Mouse (Mus musculus) G1E-ER4 (cell line): ENCODE measurements around the gene Gamt. TPM values are rescaled to one million over a fixed set of nuclear protein-coding genes. Genes with fewer than 3 reads are reported as not detected.

Experiments
- GATA1 ChIP-seq: IDR thresholded peaks from one replicate; pipeline ENCODE4 v1.8.0; 2012; ENCODE audit warnings: low read length, inconsistent platforms
- polyA plus RNA-seq: library from polyadenylated mRNA; stranded (reverse); fragments of >175 nt; gene quantifications from 2 replicates; pipeline ENCODE4 v1.2.3, GENCODE M21; 2012

The Gamt gene
- polyA plus RNA-seq, 1 experiment, result 0.35 TPM

DNA sequence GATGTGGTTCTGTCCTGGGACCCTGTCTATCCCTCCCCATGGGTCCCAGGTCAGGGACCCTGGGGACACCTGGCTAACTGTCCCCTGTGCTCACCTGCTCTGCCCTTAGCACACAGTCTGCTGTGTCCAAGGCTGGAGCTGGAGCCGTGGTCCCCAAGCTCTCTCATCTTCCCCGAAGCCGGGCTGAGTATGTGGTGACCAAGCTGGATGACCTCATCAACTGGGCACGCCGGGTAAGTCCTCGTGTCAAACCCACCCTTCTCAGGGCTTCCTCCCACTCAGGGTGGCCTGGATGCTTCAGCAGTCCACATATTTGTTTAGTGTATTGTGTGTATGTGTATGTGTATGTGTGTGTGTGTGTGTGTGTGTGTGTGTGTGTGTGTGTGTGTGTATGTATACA lies 7.3 kb downstream of the Gamt start:
- no peak for TF ChIP-seq GATA1

GRCm38 (mm10) chr10:80252493-80253274 lies 8.1 kb downstream of the Gamt start:
- no peak for TF ChIP-seq GATA1

DNA sequence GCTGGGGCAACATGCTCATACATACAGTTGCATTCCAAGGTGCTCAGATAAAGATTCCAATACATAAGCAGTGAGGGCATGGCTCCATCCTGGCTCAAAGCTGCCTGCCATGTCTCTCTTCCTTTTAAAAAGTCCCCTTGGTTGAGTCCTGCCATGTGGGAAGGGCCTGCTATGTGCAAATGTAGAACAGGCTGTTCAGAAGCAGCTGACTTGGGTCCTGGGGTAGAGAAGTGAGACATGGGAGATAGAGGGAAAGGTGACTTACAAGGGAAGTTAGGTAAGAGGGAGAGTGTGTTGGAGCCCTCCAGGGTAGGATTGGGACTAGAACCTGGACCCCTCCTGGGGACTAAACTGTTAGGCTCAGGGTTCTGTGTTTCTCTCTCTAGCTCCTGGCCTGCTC lies 8.8 kb downstream of the Gamt start:
- no peak for TF ChIP-seq GATA1

DNA sequence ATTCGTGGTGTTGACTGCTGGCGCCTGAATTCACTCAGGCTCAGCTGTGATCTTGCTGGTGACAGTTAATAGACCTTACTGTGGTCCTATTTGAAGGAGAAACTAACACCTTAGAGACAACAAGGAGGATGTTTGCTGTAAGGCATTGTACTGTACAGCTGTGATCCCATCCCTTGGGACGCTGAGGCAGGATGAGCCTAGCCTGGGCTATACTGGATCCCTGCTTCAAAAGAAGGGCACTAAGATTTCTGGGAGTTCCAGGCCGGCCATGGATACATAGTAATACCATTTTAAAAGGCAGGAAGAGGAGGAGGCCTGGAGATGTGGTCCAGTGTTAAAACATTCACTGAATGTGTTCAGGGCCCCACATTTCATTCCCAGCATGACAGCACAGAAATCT lies 10.2 kb downstream of the Gamt start:
- TF ChIP-seq GATA1, result no peak

DNA sequence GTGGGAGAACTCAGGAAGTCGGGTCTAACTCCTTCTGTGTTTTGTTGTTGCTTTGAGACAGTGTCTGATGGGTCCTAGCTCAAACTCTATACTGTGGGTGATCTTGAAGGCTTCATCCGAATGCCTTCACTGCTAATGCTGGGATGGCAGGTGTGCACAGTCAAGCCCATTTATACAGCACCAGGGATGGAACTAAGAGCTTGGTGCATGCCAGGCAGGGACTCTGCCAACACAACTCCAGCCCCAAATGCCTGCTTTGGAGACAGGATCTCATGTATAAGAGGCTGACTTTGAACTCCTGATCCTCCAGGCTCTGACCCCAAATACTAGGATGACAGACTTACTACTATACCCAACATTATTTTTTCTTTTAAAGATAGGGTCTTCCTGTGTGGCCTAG lies 10.8 kb downstream of the Gamt start:
- TF ChIP-seq GATA1, result no peak

DNA sequence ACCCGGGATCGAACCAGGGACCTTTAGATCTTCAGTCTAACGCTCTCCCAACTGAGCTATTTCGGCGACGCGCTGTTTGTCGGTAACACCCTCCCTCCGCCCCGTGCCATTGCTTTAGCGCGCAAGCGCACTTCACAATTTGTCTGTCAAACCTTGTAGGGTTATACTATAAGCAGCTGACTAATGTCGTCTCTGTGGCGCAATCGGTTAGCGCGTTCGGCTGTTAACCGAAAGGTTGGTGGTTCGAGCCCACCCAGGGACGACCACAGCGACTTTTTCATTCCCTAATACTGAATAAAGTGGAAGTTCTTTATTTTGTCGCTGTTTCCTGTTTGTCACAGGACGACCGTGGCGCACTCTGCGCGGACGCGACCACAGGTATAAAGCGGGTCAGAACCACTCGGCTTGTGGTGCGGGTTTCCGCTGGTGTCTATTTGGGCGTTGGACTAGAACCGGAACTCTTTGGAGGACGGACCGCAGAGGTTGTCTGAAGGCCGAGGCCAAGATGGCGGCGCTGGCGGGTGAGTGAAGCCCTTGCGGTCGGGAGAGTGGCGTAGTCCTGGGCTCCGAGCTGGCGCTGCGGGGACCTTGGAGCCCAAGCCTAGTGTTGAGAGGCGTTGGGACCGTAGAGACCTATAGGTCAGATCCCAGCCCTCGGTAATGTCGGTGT lies 11.7 kb downstream of the Gamt start, which contains the start of gene Ndufs7:
TSS of gene Ndufs7 (plus strand) at position 151 of the 670 bp plus-strand sequence.
- no peak for TF ChIP-seq GATA1

- no peak for TF ChIP-seq GATA1
These were observed 13.0 kb downstream of the Gamt start for GRCm38 (mm10) chr10:80247849-80248248.

- no peak for TF ChIP-seq GATA1
These were observed 15.2 kb downstream of the Gamt start for GRCm38 (mm10) chr10:80245600-80245999.

GRCm38 (mm10) chr10:80244791-80245399 lies 15.9 kb downstream of the Gamt start:
- TF ChIP-seq GATA1, result no peak

DNA sequence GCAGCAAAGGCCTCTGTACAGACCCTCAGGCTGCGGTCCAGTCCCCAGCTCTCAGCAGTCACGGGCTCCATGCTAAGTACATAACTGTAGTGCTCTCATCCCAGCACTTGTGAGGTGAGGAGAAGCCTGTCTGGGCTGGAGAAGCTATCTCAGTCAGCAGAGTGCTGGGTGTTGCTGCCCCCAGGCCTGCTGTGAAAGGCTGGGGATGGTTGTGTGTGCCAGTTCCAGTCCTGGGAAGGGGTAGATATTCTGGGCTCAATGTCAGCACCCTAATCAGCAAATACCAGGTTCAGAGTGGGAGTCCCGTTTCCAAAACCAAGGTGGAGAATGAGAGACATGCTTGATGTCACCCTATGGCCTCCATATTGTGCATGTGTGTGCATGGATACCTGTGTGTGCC lies 18.2 kb downstream of the Gamt start:
- TF ChIP-seq GATA1, result no peak

DNA sequence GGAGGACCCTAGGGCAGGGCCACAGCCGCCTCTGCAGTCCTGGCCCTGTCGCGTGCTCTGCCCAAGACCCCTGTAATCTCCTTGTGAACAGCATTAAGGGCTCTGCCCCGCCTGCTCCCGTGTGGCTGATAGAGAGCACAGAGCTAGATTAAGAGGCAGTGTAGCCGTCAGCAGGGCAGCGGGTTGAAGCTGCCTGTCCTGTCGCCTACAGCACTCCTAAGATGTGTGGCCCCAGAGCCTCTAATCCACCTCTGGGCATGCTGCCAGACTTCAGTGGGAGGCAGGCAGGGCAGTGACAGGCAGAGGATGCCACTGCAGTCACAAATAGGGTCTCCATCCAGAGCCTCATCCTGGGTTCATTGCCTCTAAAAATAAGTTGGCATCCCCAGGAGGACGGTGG lies 18.7 kb downstream of the Gamt start:
- no peak for TF ChIP-seq GATA1

- TF ChIP-seq GATA1, result no peak
These were observed 21.0 kb downstream of the Gamt start for GRCm38 (mm10) chr10:80239791-80240190.

GRCm38 (mm10) chr10:80238306-80238705 lies 22.5 kb downstream of the Gamt start:
- TF ChIP-seq GATA1, result no peak

DNA sequence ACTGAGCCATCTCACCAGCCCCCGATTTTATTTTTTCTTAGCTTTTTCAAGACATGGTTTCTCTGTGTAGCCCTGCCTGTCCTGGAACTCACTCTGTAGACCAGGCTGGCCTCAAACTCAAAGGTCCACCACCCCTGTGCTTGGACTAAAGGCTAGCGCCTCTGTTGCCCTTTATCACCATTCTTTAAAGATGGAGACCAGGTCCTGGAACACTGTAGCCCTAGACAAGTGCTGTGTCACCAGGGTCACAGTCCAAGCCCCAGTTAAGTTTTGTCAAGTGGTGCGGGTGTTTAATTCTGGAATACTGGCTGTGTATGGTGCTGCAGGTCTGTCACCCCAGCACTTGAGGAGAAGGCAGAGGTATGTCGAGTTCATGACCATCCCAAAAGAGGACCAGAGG lies 23.8 kb downstream of the Gamt start:
- no peak for TF ChIP-seq GATA1

GRCm38 (mm10) chr10:80236145-80236825 lies 24.5 kb downstream of the Gamt start:
- no peak for TF ChIP-seq GATA1
